Mouse (Mus musculus) adrenal gland, adult 18-20 months (tissue): ENCODE data around the gene Gclm. TPM values are rescaled to one million over a fixed set of nuclear protein-coding genes. Genes with fewer than 3 reads are reported as not detected.

Source experiments
- DNase-seq, 2 experiments: peaks; one replicate each; pipeline ENCODE4 v3.0.0; 2021 to 2022; ENCODE audit warnings: low spot score in 2 of 2
- long read RNA-seq, 2 experiments: library from polyadenylated mRNA; stranded (forward); transcript quantifications; one replicate each; pipeline ENCODE4 v2.0.0; 2021
- total RNA-seq, 2 experiments: library from RNA; stranded (reverse); gene quantifications; 1 replicate in 1 of 2; 2 replicates in 1 of 2; pipeline ENCODE4 v1.2.3; 2021

The Gclm gene
- 100 to 1,000 TPM in 1 of 2 experiments, 10 to 100 TPM in 1; 82.6 to 110 TPM for total RNA-seq
- long read RNA-seq, experiment 1, full-length matches to known transcripts: 50 of 50 reads
- long read RNA-seq, experiment 1, partial matches to known transcripts: 0 of 50 reads
- long read RNA-seq, experiment 1, other reads (novel, unspliced or antisense): 0 of 50 reads
- long read RNA-seq, experiment 2, full-length matches to known transcripts: 144 of 160 reads
- long read RNA-seq, experiment 2, partial matches to known transcripts: 7 of 160 reads
- long read RNA-seq, experiment 2, other reads (novel, unspliced or antisense): 9 of 160 reads

DNA sequence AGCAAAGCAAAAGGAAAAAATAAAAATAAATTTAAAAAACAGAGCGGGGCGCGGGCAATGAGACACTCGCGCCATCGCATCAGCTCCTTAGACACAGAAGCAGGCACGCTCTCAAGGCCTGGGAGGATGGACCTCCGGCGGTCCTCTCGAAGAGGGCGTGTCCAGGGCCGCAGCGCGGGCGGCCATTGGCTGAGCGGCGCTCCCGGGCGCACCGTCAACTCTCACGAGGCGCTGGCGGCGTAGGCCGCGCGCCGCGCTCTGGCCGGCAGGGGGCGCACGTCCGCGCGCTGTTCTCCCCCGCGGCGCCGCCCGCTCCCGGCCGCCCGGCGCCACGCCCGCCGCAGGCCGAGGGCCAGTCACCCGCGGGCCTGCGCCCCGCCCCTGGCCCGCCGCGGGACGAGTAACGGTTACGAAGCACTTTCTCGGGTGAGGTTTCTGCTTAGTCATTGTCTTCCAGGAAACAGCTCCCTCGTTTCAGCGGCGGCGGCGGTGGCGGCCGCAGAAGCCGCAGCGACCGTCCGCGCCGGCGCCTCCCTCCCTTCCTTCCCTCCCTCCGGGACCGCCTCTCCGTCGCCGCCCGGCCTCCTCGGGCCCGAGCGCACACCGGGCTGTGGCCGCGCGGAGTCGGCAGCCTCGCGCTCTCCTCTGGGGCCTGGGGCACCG is at the start of gene Gclm:
Gene Gclm (plus strand): TSS at position 343 of the 663 bp plus-strand sequence.
- DNase-seq: peak; percentile 93 to 94

GRCm38 (mm10) chr3:122196621-122197298 is 48.6 kb upstream of the Gclm start:
- DNase-seq: no peak

- DNase-seq: no peak
Observed at GRCm38 (mm10) chr3:122198532-122198931, 46.8 kb upstream of the Gclm start.

GRCm38 (mm10) chr3:122198966-122199381 is 46.4 kb upstream of the Gclm start:
- DNase-seq: no peak

DNA sequence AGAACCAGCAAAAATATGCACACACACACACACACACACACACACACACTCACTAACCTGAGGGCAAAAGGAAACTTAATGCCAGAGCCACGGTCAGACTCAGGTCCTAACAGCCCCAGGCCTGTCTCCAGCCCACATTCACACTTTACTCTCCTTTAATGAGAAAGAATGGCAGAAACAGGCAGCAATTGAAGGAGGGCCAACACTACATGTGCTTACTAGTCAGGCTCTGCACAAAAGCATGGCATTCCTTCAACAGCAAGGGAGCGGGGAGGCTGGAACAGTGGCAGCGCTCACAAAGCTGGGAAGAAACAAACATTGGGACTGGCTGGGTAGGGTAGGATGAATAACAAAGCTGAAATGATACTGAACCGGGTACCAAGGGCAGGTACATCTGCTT is 45.8 kb upstream of the Gclm start:
- no peak for DNase-seq

- no peak for DNase-seq
Observed at GRCm38 (mm10) chr3:122200017-122200416, 45.3 kb upstream of the Gclm start.

DNA sequence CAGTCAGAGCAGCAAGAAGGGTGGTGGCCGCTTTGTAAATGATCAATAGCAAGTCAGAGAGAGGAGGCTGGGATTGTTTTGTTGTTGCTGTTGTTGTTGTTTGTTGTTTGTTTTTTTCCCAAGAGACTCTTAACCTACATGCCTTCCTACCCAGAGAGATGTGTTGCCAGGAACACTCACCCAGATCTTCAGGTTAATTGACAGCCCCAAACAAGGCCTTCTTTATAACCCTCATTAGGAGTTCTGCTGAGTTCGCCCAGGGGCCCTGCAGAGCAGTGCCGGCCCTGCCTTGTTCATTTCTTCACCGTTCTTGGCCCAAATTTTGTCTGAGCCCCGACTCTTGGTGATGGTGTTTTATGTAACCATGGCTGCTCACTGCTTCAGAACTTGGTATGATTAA is 44.9 kb upstream of the Gclm start:
- DNase-seq: no peak

- DNase-seq: no peak
Observed at GRCm38 (mm10) chr3:122202307-122202732, 43.0 kb upstream of the Gclm start.

DNA sequence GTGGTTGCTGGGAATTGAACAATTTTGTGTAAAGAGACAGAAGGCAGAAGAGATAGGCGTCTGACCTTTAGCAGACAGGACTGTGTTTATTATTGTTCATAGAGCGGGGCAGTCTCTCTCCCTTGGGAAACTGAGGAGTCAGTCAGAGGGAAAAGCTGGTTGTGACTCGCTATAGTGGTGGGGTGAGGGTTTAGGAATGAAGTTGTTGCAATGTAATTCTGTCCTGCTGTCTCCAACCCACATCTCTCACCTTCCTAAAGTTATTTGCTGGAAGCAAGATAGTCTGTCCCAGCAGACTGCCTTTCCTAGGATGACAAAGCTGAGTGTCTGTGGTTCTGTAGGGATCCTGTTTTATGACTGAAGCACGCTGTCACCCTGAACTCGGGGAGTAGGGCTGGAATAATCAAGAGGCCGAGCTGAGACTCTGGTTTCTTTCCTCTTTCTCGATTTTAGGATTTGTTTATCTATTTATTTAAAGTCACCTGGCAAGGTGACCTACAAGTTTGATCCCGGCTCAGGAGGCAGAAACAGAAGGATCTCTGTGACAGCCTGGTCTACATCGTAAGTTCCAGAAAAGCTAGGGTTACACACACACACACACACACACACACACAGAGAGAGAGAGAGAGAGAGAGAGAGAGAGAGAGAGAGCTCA is 41.6 kb upstream of the Gclm start:
- no peak for DNase-seq

DNA sequence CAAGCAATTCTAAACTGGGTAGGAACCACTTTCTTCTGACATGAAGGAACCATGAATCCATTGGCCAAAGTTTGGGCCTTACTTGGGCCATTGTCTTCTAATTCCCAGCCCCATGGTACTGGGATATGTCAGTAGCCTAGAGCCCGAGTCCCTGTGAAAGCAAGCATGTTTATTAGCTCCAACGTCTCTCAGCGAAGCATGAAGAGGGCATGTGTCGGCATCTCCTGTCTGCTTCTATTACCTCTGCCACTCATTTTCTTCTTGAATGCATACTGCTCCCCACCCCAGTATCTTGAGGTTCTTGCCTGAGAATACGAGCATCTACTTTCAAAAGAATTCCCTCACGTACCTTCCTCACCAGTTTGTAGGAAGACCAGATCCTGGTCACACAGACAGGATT is 39.6 kb upstream of the Gclm start:
- no peak for DNase-seq

DNA sequence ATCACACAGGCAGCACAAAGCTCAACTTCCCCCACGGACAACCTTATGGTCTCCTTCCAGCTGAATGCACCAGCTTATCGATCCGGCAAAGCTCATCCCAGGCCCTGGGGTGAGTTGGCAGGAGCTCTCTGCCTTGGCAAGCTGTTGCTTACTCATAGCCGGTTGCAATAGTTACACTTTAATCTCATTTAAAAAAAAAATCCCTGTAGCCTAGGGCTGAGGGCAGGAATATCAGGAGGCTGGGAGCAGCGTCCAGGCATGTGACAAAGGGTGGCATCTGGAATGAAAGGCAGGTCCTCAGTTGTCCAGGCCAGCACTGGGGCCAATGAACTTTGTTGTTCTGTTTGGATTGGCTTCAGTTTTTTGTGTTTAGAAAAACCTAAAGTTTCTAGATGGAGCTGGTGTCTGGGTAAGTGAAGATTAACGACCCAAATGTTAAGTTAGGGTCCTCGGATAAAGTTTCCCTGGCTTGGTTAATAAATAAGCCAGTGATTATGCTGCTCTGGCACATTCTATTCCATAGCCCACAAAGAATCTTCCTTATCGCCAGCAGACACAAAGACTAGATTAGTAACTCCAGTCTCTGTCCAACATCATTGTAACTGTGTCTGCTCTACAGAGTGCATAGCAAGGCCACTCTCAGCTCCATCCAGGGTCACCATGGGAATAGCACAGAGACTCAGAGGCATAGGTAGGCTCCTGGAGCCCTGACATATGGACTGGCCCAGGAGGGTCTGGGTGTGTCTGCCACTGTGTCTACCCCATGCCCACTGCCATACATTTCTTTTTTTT is 38.9 kb upstream of the Gclm start:
- DNase-seq: no peak

- no peak for DNase-seq
Observed at GRCm38 (mm10) chr3:122207766-122208165, 37.6 kb upstream of the Gclm start.

GRCm38 (mm10) chr3:122208296-122209225 is 36.8 kb upstream of the Gclm start:
- no peak for DNase-seq

GRCm38 (mm10) chr3:122209511-122209910 is 35.8 kb upstream of the Gclm start:
- no peak for DNase-seq

DNA sequence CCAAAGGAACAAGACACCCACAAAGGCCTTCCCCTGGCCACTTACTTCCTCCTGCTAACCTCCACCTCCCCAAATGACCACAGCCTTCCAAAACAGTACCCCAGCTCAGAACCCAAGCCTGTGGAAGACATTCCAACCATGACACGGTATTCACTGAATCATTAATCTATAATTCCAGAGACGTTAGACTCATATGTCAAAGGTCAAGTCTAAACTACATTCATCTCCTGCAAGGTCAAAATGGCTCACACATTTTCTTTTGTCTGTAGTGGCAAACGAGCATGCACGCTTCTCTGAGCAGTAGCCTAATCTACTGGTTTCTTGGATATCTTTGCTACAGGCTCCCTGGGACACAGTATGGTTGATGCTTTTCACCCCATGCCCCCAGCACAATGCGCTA is 34.9 kb upstream of the Gclm start:
- no peak for DNase-seq

DNA sequence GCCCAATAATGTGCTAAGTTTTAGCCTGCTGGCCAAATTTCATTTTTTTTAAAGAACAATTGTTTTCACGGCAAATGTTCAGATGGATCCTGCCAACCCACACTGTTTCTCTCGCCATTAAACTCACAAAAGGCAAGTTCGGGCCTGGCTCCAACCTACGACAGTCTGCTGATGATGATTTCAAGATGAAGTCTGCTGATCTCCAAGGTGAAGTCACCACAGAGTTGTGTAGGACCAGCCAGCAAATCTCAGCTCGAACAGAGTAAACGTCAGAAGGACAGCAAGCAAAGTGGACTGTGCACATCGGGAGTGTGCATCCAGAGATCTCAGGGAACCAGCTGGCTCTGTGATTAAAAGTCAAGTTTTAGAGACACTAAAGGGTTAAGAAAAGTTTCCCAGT is 34.5 kb upstream of the Gclm start:
- no peak for DNase-seq

GRCm38 (mm10) chr3:122211446-122212125 is 33.8 kb upstream of the Gclm start:
- no peak for DNase-seq

GRCm38 (mm10) chr3:122221240-122222036 is 23.9 kb upstream of the Gclm start:
- DNase-seq: no peak
